Comparison of ENCODE assay signal across 12 mouse cellular contexts in genomic region chr13:35499776-35500175, GRCm38 (mm10).
DNase-seq lines count a peak whose midpoint lies in the region.
"Had no signal": no experiment of that assay in that cellular context is flagged by ENCODE, and none has a peak within 500 bp of the region (broad histone marks: within the 10 kb centered on the region; RNA-seq: fewer than 3 reads in every experiment).

No protein-coding gene starts in this region.

- DNase-seq in cerebellum, adult 18-20 months: peak; percentile 46 to 54
- no peak for DNase-seq in cerebellum, adult 11 months
- peak; percentile 65 for DNase-seq in brain, adult 2 months (ENCODE audit: low read depth, low spot score)
- DNase-seq in cerebellum, adult 9-11 months: peak; percentile 50
- peak; percentile 56 to 60 for DNase-seq in cerebellum, postnatal 36 days
- DNase-seq in thymus, postnatal 10 days (ENCODE audit: low spot score in 2 of 2): no peak
- DNase-seq in gastrocnemius, postnatal 36 days: no peak
- DNase-seq: adrenal gland, postnatal 14 days; forebrain, postnatal 0 days; gastrocnemius, postnatal 14 days; heart, postnatal 10 days; heart, postnatal 4 days had no signal

- intact Hi-C loops in gastrocnemius, postnatal 36 days (cut with DNase I): no loop called here

Comparison
In these comparisons a context has a peak if more than half of its experiments do, and no peak if none do; other contexts are left out.
1. DNase-seq: peak in cerebellum, adult 18-20 months (2 of 2), brain, adult 2 months (single experiment), cerebellum, adult 9-11 months (single experiment) and cerebellum, postnatal 36 days (2 of 2); none in cerebellum, adult 11 months (single experiment), thymus, postnatal 10 days (0 of 2) and gastrocnemius, postnatal 36 days (0 of 2).